Mouse (Mus musculus) G1E (cell line): ENCODE measurements around the gene Tada1.

Source experiments
- CTCF ChIP-seq: IDR thresholded peaks from 2 replicates; pipeline ENCODE4 v1.5.1; 2012; ENCODE audit warnings: low read depth, low read length, inconsistent platforms, mixed read lengths
- GATA1 ChIP-seq: IDR thresholded peaks from 2 replicates; pipeline ENCODE4 v1.6.1; 2012; ENCODE audit warnings: borderline replicate concordance, low read length, inconsistent platforms, mixed read lengths
- GATA2 ChIP-seq: IDR thresholded peaks from 2 replicates; pipeline ENCODE4 v1.6.1; 2012; ENCODE audit warnings: low read depth, low read length, inconsistent platforms, borderline replicate concordance

- no peak for TF ChIP-seq CTCF
- TF ChIP-seq GATA1: no peak
- TF ChIP-seq GATA2: no peak
Observed at GRCm38 (mm10) chr1:166330752-166331151, 48.1 kb upstream of the Tada1 start.
